In the genomic region with DNA sequence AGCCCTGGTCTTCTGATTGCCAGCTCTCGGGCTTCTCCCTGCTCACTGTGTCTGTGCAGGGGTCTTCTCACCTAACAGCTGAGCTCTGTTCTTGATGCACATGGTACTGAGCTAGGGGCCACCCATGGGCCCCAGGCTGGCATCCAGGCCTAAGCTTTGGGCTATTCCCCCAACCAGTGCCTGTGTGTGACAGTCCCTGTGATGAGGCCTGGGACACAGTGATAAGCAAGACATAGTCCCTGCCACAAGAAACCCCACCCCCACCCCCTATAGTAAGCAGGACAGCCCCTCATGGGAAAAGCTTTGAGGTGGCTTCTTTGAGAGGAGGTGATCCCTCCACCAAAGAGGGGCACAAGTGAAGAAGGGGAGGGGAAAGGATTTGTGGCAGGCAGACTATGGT, we compare ENCODE assay signal across 35 mouse cellular contexts. TPM values are rescaled to one million over a fixed set of nuclear protein-coding genes. Genes with fewer than 3 reads are reported as not detected.
DNase-seq lines count a peak whose midpoint lies in the region; ATAC-seq and TF ChIP-seq lines count a peak whose summit lies in the region.
"Had no signal": no experiment of that assay in that cellular context is flagged by ENCODE, and none has a peak within 500 bp of the region (broad histone marks: within the 10 kb centered on the region; RNA-seq: fewer than 3 reads in every experiment).

No protein-coding gene starts in this region.

- no peak for TF ChIP-seq POLR2A in MEL (IDR thresholded peaks at IDR 0.05; ENCODE audit: control insufficient read depth in 1 of 2, insufficient read depth in 1 of 2, low read depth in 1 of 2, low read length in 2 of 2, poor library complexity in 1 of 2)

- no peak for TF ChIP-seq CTCF in liver, postnatal 0 days (IDR thresholded peaks at IDR 0.05; ENCODE audit: low read depth)
- no peak for TF ChIP-seq CTCF in MEL (IDR thresholded peaks at IDR 0.05 in 2 of 3, conservative IDR thresholded peaks at IDR 0.05 in 1 of 3; ENCODE audit: control insufficient read depth in 1 of 3, insufficient read depth in 1 of 3, low read depth in 2 of 3, low read length in 3 of 3, poor library complexity in 1 of 3, severe bottlenecking in 1 of 3)

- DNase-seq in heart, embryonic 10.5 days (ENCODE audit: low spot score) = no peak
- no peak for DNase-seq in heart, postnatal 14 days
- no peak for DNase-seq in liver, embryonic 11.5 days (ENCODE audit: low spot score)
- no peak for DNase-seq in liver, postnatal 0 days
- no peak for DNase-seq in MEL (ENCODE audit: low read depth, low spot score)
- DNase-seq in liver, embryonic 13.5 days = no peak
- DNase-seq in urinary bladder, adult 2 months (ENCODE audit: low spot score) = no peak
- DNase-seq in spleen, postnatal 36 days (ENCODE audit: low spot score in 2 of 2) = no peak
- DNase-seq: adrenal gland, adult 8-10 months; adrenal gland, postnatal 25 days; B cell, adult 2 months; cerebellum, adult 11-12 months; cerebellum, adult 9-10 months; cerebellum, postnatal 14 days; gastrocnemius, postnatal 10 days; gastrocnemius, postnatal 36 days; heart, adult 2 months; heart, postnatal 10 days had no signal

- H3K27ac ChIP-seq in heart, embryonic 10.5 days = peak overlapping the region; percentile 33; the same call in 1 of the 2 replicates
- no peak overlapping the region for H3K27ac ChIP-seq in liver, embryonic 11.5 days (ENCODE audit: low read depth, low read length)
- H3K27ac ChIP-seq in liver, postnatal 0 days (ENCODE audit: low read depth) = no peak overlapping the region
- H3K27ac ChIP-seq in MEL (ENCODE audit: control insufficient read depth, low read depth, low read length) = no peak overlapping the region
- no peak overlapping the region for H3K27ac ChIP-seq in liver, embryonic 13.5 days
- H3K27ac ChIP-seq: embryonic facial prominence, embryonic 12.5 days; embryonic facial prominence, embryonic 15.5 days; forebrain, embryonic 12.5 days; heart, embryonic 15.5 days; hindbrain, embryonic 14.5 days; hindbrain, postnatal 0 days had no signal

- peak; percentile 61; the same call in 1 of the 2 replicates for ATAC-seq in liver, embryonic 11.5 days (replicated peaks; ENCODE audit: low FRiP score)
- no peak for ATAC-seq in liver, postnatal 0 days
- ATAC-seq in liver, embryonic 13.5 days (ENCODE audit: low read depth) = peak; percentile 57
- ATAC-seq: activated CD4-positive, CD25-positive, alpha-beta regulatory T cell, adult 4 months; forebrain, embryonic 16.5 days; hindbrain, postnatal 0 days; inflammation-experienced regulatory T-cells, adult 6 months; intestine, embryonic 16.5 days had no signal

- H3K4me2 ChIP-seq in liver, embryonic 11.5 days = no peak overlapping the region
- H3K4me2 ChIP-seq in liver, postnatal 0 days (ENCODE audit: low read depth, low read length) = no peak overlapping the region
- no peak overlapping the region for H3K4me2 ChIP-seq in liver, embryonic 13.5 days
- H3K4me2 ChIP-seq: embryonic facial prominence, embryonic 12.5 days; embryonic facial prominence, embryonic 15.5 days; forebrain, embryonic 12.5 days; heart, embryonic 11.5 days; heart, embryonic 15.5 days; hindbrain, embryonic 14.5 days had no signal

- intact Hi-C loops in heart, postnatal 14 days (cut with DNase I) = no loop called here

- H3K4me1 ChIP-seq in heart, embryonic 10.5 days = peaks cover 66% of the 10 kb centered on the region
- H3K4me1 ChIP-seq in liver, embryonic 11.5 days (replicated peaks; ENCODE audit: control insufficient read depth, insufficient read depth, low read length) = peaks cover 10% of the 10 kb centered on the region; the same call in 1 of the 2 replicates
- H3K4me1 ChIP-seq in liver, postnatal 0 days (ENCODE audit: insufficient read depth) = no peaks in the 10 kb centered on the region
- no peaks in the 10 kb centered on the region; a peak in 1 of 4 replicates for H3K4me1 ChIP-seq in MEL (ENCODE audit: control insufficient read depth in 1 of 2, insufficient read depth in 2 of 2, low read length in 2 of 2)
- H3K4me1 ChIP-seq in liver, embryonic 13.5 days (replicated peaks) = peaks cover 13% of the 10 kb centered on the region
- H3K4me1 ChIP-seq: embryonic facial prominence, embryonic 12.5 days; forebrain, embryonic 12.5 days had no signal

- WGBS in heart, embryonic 10.5 days = 89% methylated on average over 1 of the region's 1 CpGs
- WGBS in liver, embryonic 11.5 days = 65% methylated on average over 1 of the region's 1 CpGs
- 69% methylated on average over 1 of the region's 1 CpGs for WGBS in liver, postnatal 0 days (ENCODE audit: insufficient replicate concordance)
- WGBS in liver, embryonic 13.5 days (ENCODE audit: insufficient replicate concordance) = 50% methylated on average over 1 of the region's 1 CpGs

- TF ChIP-seq RAD21 in MEL (IDR thresholded peaks at IDR 0.05; ENCODE audit: low read depth, low read length) = no peak

- no peaks in the 10 kb centered on the region for H3K9me3 ChIP-seq in heart, embryonic 10.5 days
- H3K9me3 ChIP-seq in liver, embryonic 11.5 days (ENCODE audit: control insufficient read depth, low read length) = no peaks in the 10 kb centered on the region
- H3K9me3 ChIP-seq in liver, postnatal 0 days (ENCODE audit: low read length) = no peaks in the 10 kb centered on the region
- H3K9me3 ChIP-seq in MEL (replicated peaks; ENCODE audit: insufficient read depth, low read length) = no peaks in the 10 kb centered on the region
- H3K9me3 ChIP-seq in liver, embryonic 13.5 days (replicated peaks) = no peaks in the 10 kb centered on the region
- H3K9me3 ChIP-seq: embryonic facial prominence, embryonic 12.5 days; embryonic facial prominence, embryonic 15.5 days; forebrain, embryonic 12.5 days; G1E; heart, embryonic 15.5 days had no signal

- no peak overlapping the region for H3K9ac ChIP-seq in liver, embryonic 11.5 days (ENCODE audit: low read depth, low read length)
- H3K9ac ChIP-seq in liver, postnatal 0 days (replicated peaks) = no peak overlapping the region
- no peak overlapping the region for H3K9ac ChIP-seq in MEL (ENCODE audit: control insufficient read depth, low read depth, low read length, poor library complexity, severe bottlenecking)
- no peak overlapping the region for H3K9ac ChIP-seq in liver, embryonic 13.5 days
- H3K9ac ChIP-seq: embryonic facial prominence, embryonic 12.5 days; embryonic facial prominence, embryonic 15.5 days; forebrain, embryonic 12.5 days; heart, embryonic 15.5 days; hindbrain, embryonic 14.5 days had no signal

- no peak for TF ChIP-seq EP300 in liver, postnatal 0 days (IDR thresholded peaks at IDR 0.05; ENCODE audit: low read depth)
- no peak for TF ChIP-seq EP300 in MEL (IDR thresholded peaks at IDR 0.05; ENCODE audit: low read depth in 1 of 2, low read length in 2 of 2)

- peaks cover 12% of the 10 kb centered on the region; the same call in 1 of the 2 replicates for H3K36me3 ChIP-seq in heart, embryonic 10.5 days
- H3K36me3 ChIP-seq in liver, embryonic 11.5 days (ENCODE audit: control insufficient read depth, insufficient read depth, low read length) = no peaks in the 10 kb centered on the region
- H3K36me3 ChIP-seq in liver, postnatal 0 days (replicated peaks; ENCODE audit: insufficient read depth, low read length) = no peaks in the 10 kb centered on the region
- H3K36me3 ChIP-seq in MEL (ENCODE audit: control insufficient read depth in 1 of 2, insufficient read depth in 2 of 2, low read length in 2 of 2) = no peaks in the 10 kb centered on the region
- no peaks in the 10 kb centered on the region for H3K36me3 ChIP-seq in liver, embryonic 13.5 days
- H3K36me3 ChIP-seq: embryonic facial prominence, embryonic 15.5 days; G1E; heart, embryonic 15.5 days had no signal

- H3K4me3 ChIP-seq in heart, embryonic 10.5 days = no peak overlapping the region
- no peak overlapping the region for H3K4me3 ChIP-seq in liver, embryonic 11.5 days (ENCODE audit: low read depth, low read length)
- no peak overlapping the region for H3K4me3 ChIP-seq in liver, postnatal 0 days (ENCODE audit: low read depth, low read length)
- no peak overlapping the region for H3K4me3 ChIP-seq in MEL (ENCODE audit: control insufficient read depth in 1 of 2, insufficient read depth in 1 of 2, low read depth in 2 of 2, low read length in 2 of 2)
- no peak overlapping the region for H3K4me3 ChIP-seq in liver, embryonic 13.5 days (replicated peaks)
- H3K4me3 ChIP-seq: embryonic facial prominence, embryonic 12.5 days; embryonic facial prominence, embryonic 15.5 days; forebrain, embryonic 12.5 days; heart, adult 2 months; heart, embryonic 15.5 days had no signal

- H3K27me3 ChIP-seq in heart, embryonic 10.5 days (ENCODE audit: insufficient read depth, poor library complexity, severe bottlenecking) = no peaks in the 10 kb centered on the region
- no peaks in the 10 kb centered on the region for H3K27me3 ChIP-seq in liver, embryonic 11.5 days (replicated peaks; ENCODE audit: control insufficient read depth, insufficient read depth, low read length)
- no peaks in the 10 kb centered on the region for H3K27me3 ChIP-seq in liver, postnatal 0 days (ENCODE audit: insufficient read depth, low read length)
- H3K27me3 ChIP-seq in MEL (ENCODE audit: control insufficient read depth in 1 of 2, insufficient read depth in 2 of 2, low read length in 2 of 2) = no peaks in the 10 kb centered on the region
- H3K27me3 ChIP-seq in liver, embryonic 13.5 days = no peaks in the 10 kb centered on the region
- H3K27me3 ChIP-seq: CH12.LX; embryonic facial prominence, embryonic 12.5 days; embryonic facial prominence, embryonic 15.5 days; forebrain, embryonic 12.5 days; heart, embryonic 15.5 days had no signal

- no peaks in the 10 kb centered on the region for H3K79me2 ChIP-seq in MEL (ENCODE audit: control insufficient read depth, insufficient read depth, low read length, poor library complexity)

RNA-seq across cellular contexts. Expression of gene Rho, which starts 12.9 kb away (rescaled TPM):
- 0.28 TPM in 1 of 2 replicates, not detected in the other for polyA plus RNA-seq in heart, embryonic 10.5 days (2016; fragmentation: Nextera tagmentation; extraction: Ambion mirVana)
- total RNA-seq in heart, postnatal 14 days (2021) = under 1 TPM; 0.07 to 0.12 TPM
- 0.06 TPM in 1 of 2 replicates, not detected in the other for polyA plus RNA-seq in liver, embryonic 11.5 days (2014; fragmentation: Nextera tagmentation; extraction: Ambion mirVana)
- not detected in 2 replicates for polyA plus RNA-seq in liver, postnatal 0 days (2015; fragmentation: Nextera tagmentation; extraction: Ambion mirVana)
- not detected in 2 replicates for total RNA-seq in MEL (2012; rRNA removed)
- polyA plus RNA-seq in MEL (2012; ENCODE audit: insufficient read depth in 1 of 2, insufficient read length in 2 of 2, low read depth in 1 of 2, low replicate concordance in 2 of 2, missing spikeins in 1 of 2) = under 1 TPM in 1 of 2 experiments, not detected in 1; 0.11 TPM
- not detected in 2 replicates for polyA plus RNA-seq in liver, embryonic 13.5 days (2015; fragmentation: Nextera tagmentation; extraction: Ambion mirVana)
- 0.44 and 0.66 TPM in 2 replicates for polyA plus RNA-seq in urinary bladder, adult 2 months (2012; rRNA removed)
- total RNA-seq: gastrocnemius, postnatal 36 days; granulocyte monocyte progenitor cell, adult 5-6 weeks had no signal
- polyA plus RNA-seq: activated CD4-positive, CD25-positive, alpha-beta regulatory T cell, adult 4 months; G1E; heart, embryonic 15.5 days had no signal

RNA-seq across cellular contexts. Expression of gene H1foo, which starts 26.1 kb away (rescaled TPM):
- polyA plus RNA-seq in heart, embryonic 10.5 days (2016; fragmentation: Nextera tagmentation; extraction: Ambion mirVana) = not detected in 2 replicates
- total RNA-seq in heart, postnatal 14 days (2021) = not detected
- not detected in 2 replicates for polyA plus RNA-seq in liver, embryonic 11.5 days (2014; fragmentation: Nextera tagmentation; extraction: Ambion mirVana)
- polyA plus RNA-seq in liver, postnatal 0 days (2015; fragmentation: Nextera tagmentation; extraction: Ambion mirVana) = not detected in 2 replicates
- not detected in 2 replicates for total RNA-seq in MEL (2012; rRNA removed)
- not detected for polyA plus RNA-seq in MEL (2012; ENCODE audit: insufficient read depth in 1 of 2, insufficient read length in 2 of 2, low read depth in 1 of 2, low replicate concordance in 2 of 2, missing spikeins in 1 of 2)
- polyA plus RNA-seq in liver, embryonic 13.5 days (2015; fragmentation: Nextera tagmentation; extraction: Ambion mirVana) = not detected in 2 replicates
- polyA plus RNA-seq in urinary bladder, adult 2 months (2012; rRNA removed) = not detected in 2 replicates
- total RNA-seq: adrenal gland, postnatal 25 days; G1E; gastrocnemius, adult 18-20 months; gastrocnemius, postnatal 10 days; gastrocnemius, postnatal 36 days; granulocyte monocyte progenitor cell, adult 5-6 weeks; heart, adult 2 months; heart, postnatal 10 days; hematopoietic stem cell, adult 5-6 weeks had no signal
- polyA plus RNA-seq: brain, embryonic 14.5 days; embryonic facial prominence, embryonic 12.5 days; embryonic facial prominence, embryonic 15.5 days; forebrain, embryonic 12.5 days; forebrain, embryonic 16.5 days; G1E; heart, adult 2 months; heart, embryonic 11.5 days; heart, embryonic 15.5 days; hindbrain, embryonic 14.5 days; hindbrain, postnatal 0 days; inflammation-experienced regulatory T-cells, adult 6 months; intestine, embryonic 16.5 days had no signal
